Mouse (Mus musculus): ENCODE data around the gene Rnf24. TPM values are rescaled to one million over a fixed set of nuclear protein-coding genes. Genes with fewer than 3 reads are reported as not detected.

Gene Rnf24
- polyA plus RNA-seq (2015; fragmentation: Nextera tagmentation; extraction: Ambion mirVana) = 7.3 and 7.5 TPM in 2 replicates

- no peaks in the 10 kb centered on the region for H3K9me3 ChIP-seq
- H3K4me2 ChIP-seq = peak within 1 kb of the TSS; percentile 81
- H3K4me1 ChIP-seq = peaks cover 13% of the 10 kb centered on the region
- under 1% methylated on average over 35 of the region's 54 CpGs for WGBS
- peak within 1 kb of the TSS; percentile 93 for H3K9ac ChIP-seq
- ATAC-seq (ENCODE audit: insufficient number of reproducible peaks, low FRiP score, low TSS enrichment, low read depth) = peak; percentile 98
- peak within 1 kb of the TSS; percentile 92 for H3K27ac ChIP-seq
- H3K27me3 ChIP-seq = no peaks in the 10 kb centered on the region
- H3K4me3 ChIP-seq = peak within 1 kb of the TSS; percentile 98
- H3K36me3 ChIP-seq = no peaks in the 10 kb centered on the region
These were observed at the start of gene Rnf24 for GRCm38 (mm10) chr2:131352747-131353563. Gene Rnf24, minus strand, starts transcription at chr2:131352892.

DNA sequence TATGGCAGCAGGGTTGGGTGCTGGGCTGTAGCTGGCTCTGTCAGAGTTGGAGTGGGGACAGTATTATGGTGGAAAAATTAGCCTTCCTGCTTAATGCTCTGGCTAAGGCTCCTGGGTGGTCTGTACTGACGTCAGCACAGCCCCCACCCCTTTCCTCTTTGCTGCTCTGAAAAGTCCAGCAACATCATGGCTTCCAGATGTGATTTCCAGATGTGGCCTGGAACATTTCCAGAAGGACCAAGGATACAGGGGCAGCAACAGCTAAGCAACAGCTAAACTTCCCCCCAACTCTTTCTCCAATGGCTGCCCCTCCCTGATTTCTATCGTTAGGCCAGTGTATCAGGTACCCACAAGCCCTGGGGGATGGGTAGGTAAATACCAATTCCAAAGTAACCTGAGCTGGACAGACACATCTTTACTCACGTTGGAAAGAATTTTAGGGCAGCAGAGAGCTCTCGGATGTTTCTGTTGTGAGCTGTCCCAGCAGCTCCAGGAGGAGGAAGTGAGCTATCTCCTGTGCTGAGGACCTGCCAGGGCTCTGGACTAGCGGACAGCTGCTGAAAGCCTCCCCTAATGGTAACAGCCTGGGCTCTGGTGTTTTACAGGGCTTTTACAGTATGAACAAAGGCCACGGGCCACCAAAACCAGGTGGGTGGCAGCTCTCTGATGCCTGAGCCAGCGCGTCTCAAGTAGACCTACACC lies 49.3 kb upstream of the Rnf24 start:
- Histone ChIP-seq H3K27me3 (no peaks in the 10 kb centered on the region), H3K36me3 (no peaks in the 10 kb centered on the region), H3K4me1 (peaks cover 23% of the 10 kb centered on the region), H3K4me3 (no peak overlapping the region), H3K4me2 (no peak overlapping the region), H3K9ac (no peak overlapping the region), H3K9me3 (no peaks in the 10 kb centered on the region), H3K27ac (peak overlapping the region; percentile 77)
- peak; percentile 79 for ATAC-seq (ENCODE audit: insufficient number of reproducible peaks, low FRiP score, low TSS enrichment, low read depth)
- WGBS = 12% methylated on average over 8 of the region's 8 CpGs

- H3K27me3 ChIP-seq = no peaks in the 10 kb centered on the region
These were observed 48.2 kb upstream of the Rnf24 start for GRCm38 (mm10) chr2:131400846-131401245.

GRCm38 (mm10) chr2:131397323-131397848 lies 44.7 kb upstream of the Rnf24 start:
- H3K9me3 ChIP-seq = no peaks in the 10 kb centered on the region
- H3K27ac ChIP-seq = no peak overlapping the region
- H3K4me2 ChIP-seq = no peak overlapping the region
- no peak overlapping the region for H3K4me3 ChIP-seq
- no peaks in the 10 kb centered on the region for H3K27me3 ChIP-seq
- WGBS = 89% methylated on average over 5 of the region's 5 CpGs
- no peaks in the 10 kb centered on the region for H3K36me3 ChIP-seq
- H3K4me1 ChIP-seq = peaks cover 23% of the 10 kb centered on the region
- H3K9ac ChIP-seq = no peak overlapping the region
- ATAC-seq (ENCODE audit: insufficient number of reproducible peaks, low FRiP score, low TSS enrichment, low read depth) = no peak

More at GRCm38 (mm10) chr2:131400846-131401245, 48.2 kb upstream of the Rnf24 start:
- WGBS = 84% methylated on average over 2 of the region's 2 CpGs
- Histone ChIP-seq H3K9me3 (no peaks in the 10 kb centered on the region), H3K27ac (peak overlapping the region; percentile 5), H3K4me1 (peaks cover 23% of the 10 kb centered on the region), H3K9ac (no peak overlapping the region), H3K36me3 (no peaks in the 10 kb centered on the region), H3K4me3 (no peak overlapping the region), H3K4me2 (no peak overlapping the region)
- no peak for ATAC-seq (ENCODE audit: insufficient number of reproducible peaks, low FRiP score, low TSS enrichment, low read depth)

- ATAC-seq (ENCODE audit: insufficient number of reproducible peaks, low FRiP score, low TSS enrichment, low read depth) = no peak
- no peak overlapping the region for H3K9ac ChIP-seq
- H3K36me3 ChIP-seq = no peaks in the 10 kb centered on the region
- 79% methylated on average over 10 of the region's 10 CpGs for WGBS
- H3K27ac ChIP-seq = no peak overlapping the region
- H3K4me1 ChIP-seq = no peaks in the 10 kb centered on the region
- no peaks in the 10 kb centered on the region for H3K9me3 ChIP-seq
- no peak overlapping the region for H3K4me2 ChIP-seq
- no peaks in the 10 kb centered on the region for H3K27me3 ChIP-seq
- no peak overlapping the region for H3K4me3 ChIP-seq
These were observed 33.8 kb upstream of the Rnf24 start for GRCm38 (mm10) chr2:131386350-131386962.

- Histone ChIP-seq H3K27ac (no peak overlapping the region), H3K4me2 (no peak overlapping the region), H3K9ac (no peak overlapping the region), H3K36me3 (no peaks in the 10 kb centered on the region), H3K4me1 (no peaks in the 10 kb centered on the region), H3K4me3 (no peak overlapping the region), H3K27me3 (no peaks in the 10 kb centered on the region), H3K9me3 (no peaks in the 10 kb centered on the region)
- ATAC-seq (ENCODE audit: insufficient number of reproducible peaks, low FRiP score, low TSS enrichment, low read depth) = no peak
- WGBS = 75% methylated on average over 4 of the region's 4 CpGs
These were observed 32.5 kb upstream of the Rnf24 start for GRCm38 (mm10) chr2:131385176-131385575.

DNA sequence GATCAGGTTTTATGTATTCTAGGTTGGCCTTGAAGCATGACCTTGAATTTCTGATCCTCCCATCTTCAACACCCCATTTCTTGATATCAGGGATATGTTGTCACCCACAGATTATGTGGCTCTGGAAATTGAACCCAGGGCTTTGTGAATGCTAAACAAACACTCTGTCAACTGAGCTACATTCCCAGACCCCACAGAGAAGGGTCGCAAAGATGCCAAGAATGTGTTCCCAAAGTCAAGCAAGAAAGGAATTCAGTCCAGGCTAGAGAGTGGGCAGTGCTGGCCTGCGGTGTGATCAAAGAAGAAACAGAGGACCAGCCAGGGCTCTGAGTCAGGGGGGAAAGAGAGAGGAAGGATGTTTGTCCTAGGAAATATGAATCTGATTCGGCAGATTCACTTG lies 26.8 kb upstream of the Rnf24 start:
- Histone ChIP-seq H3K9me3 (no peaks in the 10 kb centered on the region), H3K9ac (no peak overlapping the region), H3K27me3 (no peaks in the 10 kb centered on the region), H3K4me3 (no peak overlapping the region), H3K36me3 (no peaks in the 10 kb centered on the region), H3K4me2 (no peak overlapping the region), H3K4me1 (no peaks in the 10 kb centered on the region; the same call in 1 of the 2 replicates), H3K27ac (no peak overlapping the region)
- ATAC-seq (ENCODE audit: insufficient number of reproducible peaks, low FRiP score, low TSS enrichment, low read depth) = no peak
- 79% methylated on average over 3 of the region's 3 CpGs for whole genome bisulfite sequencing

GRCm38 (mm10) chr2:131378872-131379271 lies 26.2 kb upstream of the Rnf24 start:
- Histone ChIP-seq H3K27ac (no peak overlapping the region), H3K36me3 (no peaks in the 10 kb centered on the region), H3K9ac (no peak overlapping the region), H3K4me1 (no peaks in the 10 kb centered on the region; the same call in 1 of the 2 replicates), H3K9me3 (no peaks in the 10 kb centered on the region), H3K4me2 (no peak overlapping the region), H3K4me3 (no peak overlapping the region), H3K27me3 (no peaks in the 10 kb centered on the region)
- WGBS = 92% methylated on average over 5 of the region's 5 CpGs
- no peak for ATAC-seq (ENCODE audit: insufficient number of reproducible peaks, low FRiP score, low TSS enrichment, low read depth)

DNA sequence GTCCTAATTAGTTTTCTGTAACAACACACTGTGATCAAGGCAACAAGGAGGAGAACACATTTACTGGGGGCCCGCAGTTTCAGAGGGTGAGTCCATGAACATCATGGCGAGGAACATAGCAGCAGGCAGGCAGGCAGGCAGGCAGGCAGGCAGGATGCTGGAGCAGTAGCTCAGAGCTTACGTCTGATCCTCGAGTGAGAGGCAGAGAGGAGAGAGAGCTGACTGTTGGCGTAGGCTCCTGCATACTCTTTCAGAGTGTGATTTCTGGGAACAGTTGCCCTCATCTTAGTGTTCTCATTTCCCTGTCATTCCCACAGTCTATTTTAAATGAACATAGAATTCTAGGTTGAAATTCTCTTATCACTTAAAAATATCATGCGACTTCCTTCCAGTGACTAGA lies 24.4 kb upstream of the Rnf24 start:
- no peak overlapping the region for H3K4me3 ChIP-seq

DNA sequence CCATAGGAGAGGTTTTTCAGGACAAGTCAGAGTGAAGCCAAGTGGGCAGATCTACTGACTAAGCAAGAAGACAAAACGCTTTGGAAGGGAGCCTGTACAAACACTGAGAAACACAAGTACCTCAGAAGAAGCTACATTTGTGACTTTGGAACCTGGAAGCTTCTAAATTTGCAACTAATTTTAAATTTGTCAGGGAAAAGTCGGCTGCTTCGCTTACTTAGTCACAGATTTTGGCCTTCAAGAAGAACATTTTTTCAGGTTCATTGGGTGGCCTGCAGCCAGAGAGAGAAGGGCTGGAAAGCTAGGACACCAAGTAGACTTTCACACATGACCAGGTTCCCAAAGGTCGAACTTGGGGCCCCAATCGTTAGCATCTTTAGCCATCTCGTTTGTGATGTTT lies 21.0 kb upstream of the Rnf24 start:
- whole genome bisulfite sequencing = 84% methylated on average over 6 of the region's 6 CpGs
- H3K4me1 ChIP-seq = no peaks in the 10 kb centered on the region; the same call in 1 of the 2 replicates
- H3K4me2 ChIP-seq = no peak overlapping the region
- no peak for ATAC-seq (ENCODE audit: insufficient number of reproducible peaks, low FRiP score, low TSS enrichment, low read depth)
- no peaks in the 10 kb centered on the region for H3K9me3 ChIP-seq
- H3K4me3 ChIP-seq = no peak overlapping the region
- H3K36me3 ChIP-seq = no peaks in the 10 kb centered on the region
- no peak overlapping the region for H3K27ac ChIP-seq
- no peak overlapping the region for H3K9ac ChIP-seq
- H3K27me3 ChIP-seq = no peaks in the 10 kb centered on the region

More for the DNA sequence above, 24.4 kb upstream of the Rnf24 start:
- WGBS = 53% methylated on average over 6 of the region's 6 CpGs
- Histone ChIP-seq H3K4me2 (no peak overlapping the region), H3K36me3 (no peaks in the 10 kb centered on the region), H3K27ac (no peak overlapping the region), H3K9me3 (no peaks in the 10 kb centered on the region), H3K9ac (no peak overlapping the region), H3K4me1 (no peaks in the 10 kb centered on the region; the same call in 1 of the 2 replicates), H3K27me3 (no peaks in the 10 kb centered on the region)
- no peak for ATAC-seq (ENCODE audit: insufficient number of reproducible peaks, low FRiP score, low TSS enrichment, low read depth)

- no peak for ATAC-seq (ENCODE audit: insufficient number of reproducible peaks, low FRiP score, low TSS enrichment, low read depth)
- WGBS = 70% methylated on average over 7 of the region's 7 CpGs
- no peak overlapping the region for H3K9ac ChIP-seq
These were observed 19.7 kb upstream of the Rnf24 start for GRCm38 (mm10) chr2:131372276-131372877.

More at GRCm38 (mm10) chr2:131372276-131372877, 19.7 kb upstream of the Rnf24 start:
- Histone ChIP-seq H3K4me2 (no peak overlapping the region), H3K4me3 (no peak overlapping the region), H3K9me3 (no peaks in the 10 kb centered on the region), H3K36me3 (no peaks in the 10 kb centered on the region), H3K4me1 (no peaks in the 10 kb centered on the region; the same call in 1 of the 2 replicates), H3K27ac (no peak overlapping the region), H3K27me3 (no peaks in the 10 kb centered on the region)
